Mouse (Mus musculus) kidney, adult 2 months (tissue): Measurements from ENCODE around the gene Pxn. TPM values are rescaled to one million over a fixed set of nuclear protein-coding genes. Genes with fewer than 3 reads are reported as not detected.
A peak's percentile ranks its signal among the peaks of the same experiment; 100 is the strongest.

Source experiments
- DNase-seq: peaks from one replicate; pipeline ENCODE4 v3.0.0; 2021
- H3K27ac ChIP-seq: fragments of 200-500 bp; 2 replicates; pipeline ENCODE4 v1.5.1; 2012; ENCODE audit warnings: low read depth, low read length, control low read depth, inconsistent platforms; ENCODE audit not compliant: insufficient read depth
- H3K27me3 ChIP-seq: fragments of 200-500 bp; replicated peaks from 2 replicates; pipeline ENCODE4 v1.6.1; 2012; ENCODE audit warnings: mild to moderate bottlenecking, moderate library complexity, low read length, inconsistent platforms; ENCODE audit not compliant: control insufficient read depth, insufficient read depth
- H3K36me3 ChIP-seq: fragments of 200-500 bp; 2 replicates; pipeline ENCODE4 v1.6.1; 2012; ENCODE audit warnings: mild to moderate bottlenecking, moderate library complexity, low read length, inconsistent platforms; ENCODE audit not compliant: control insufficient read depth, insufficient read depth
- H3K4me1 ChIP-seq: fragments of 200-500 bp; 2 replicates; pipeline ENCODE4 v1.6.1; 2011; ENCODE audit warnings: low read length; ENCODE audit not compliant: control insufficient read depth, insufficient read depth
- H3K4me3 ChIP-seq: fragments of 200-500 bp; 2 replicates; pipeline ENCODE4 v1.5.1; 2011; ENCODE audit warnings: mild to moderate bottlenecking, low read depth, low read length, control low read depth; ENCODE audit not compliant: insufficient read depth
- CTCF ChIP-seq: fragments of 200-500 bp; conservative IDR thresholded peaks from 2 replicates; pipeline ENCODE4 v1.5.1; 2011; ENCODE audit warnings: low read depth, mild to moderate bottlenecking, control low read depth, low read length, moderate library complexity, mixed read lengths; ENCODE audit not compliant: insufficient read depth, insufficient read length
- POLR2A ChIP-seq: fragments of 200-500 bp; IDR thresholded peaks from one replicate; pipeline ENCODE4 v1.6.1; 2011; ENCODE audit warnings: low read depth, low read length, control low read depth
- WGBS: fragments of 180-500 bp; shearing (Covaris S2); methylation state at CpG from one replicate; pipeline ENCODE4 v1.1.7; 2018; 5-methylcytosine and 5-hydroxymethylcytosine counted together
- polyA plus RNA-seq: library from polyadenylated mRNA; depleted of rRNA; stranded (reverse); fragments of >200 nt; gene quantifications from 2 replicates; pipeline ENCODE4 v1.2.3, GENCODE M21; 2012

The Pxn gene
- polyA plus RNA-seq, 1 experiment = 101 TPM

DNA sequence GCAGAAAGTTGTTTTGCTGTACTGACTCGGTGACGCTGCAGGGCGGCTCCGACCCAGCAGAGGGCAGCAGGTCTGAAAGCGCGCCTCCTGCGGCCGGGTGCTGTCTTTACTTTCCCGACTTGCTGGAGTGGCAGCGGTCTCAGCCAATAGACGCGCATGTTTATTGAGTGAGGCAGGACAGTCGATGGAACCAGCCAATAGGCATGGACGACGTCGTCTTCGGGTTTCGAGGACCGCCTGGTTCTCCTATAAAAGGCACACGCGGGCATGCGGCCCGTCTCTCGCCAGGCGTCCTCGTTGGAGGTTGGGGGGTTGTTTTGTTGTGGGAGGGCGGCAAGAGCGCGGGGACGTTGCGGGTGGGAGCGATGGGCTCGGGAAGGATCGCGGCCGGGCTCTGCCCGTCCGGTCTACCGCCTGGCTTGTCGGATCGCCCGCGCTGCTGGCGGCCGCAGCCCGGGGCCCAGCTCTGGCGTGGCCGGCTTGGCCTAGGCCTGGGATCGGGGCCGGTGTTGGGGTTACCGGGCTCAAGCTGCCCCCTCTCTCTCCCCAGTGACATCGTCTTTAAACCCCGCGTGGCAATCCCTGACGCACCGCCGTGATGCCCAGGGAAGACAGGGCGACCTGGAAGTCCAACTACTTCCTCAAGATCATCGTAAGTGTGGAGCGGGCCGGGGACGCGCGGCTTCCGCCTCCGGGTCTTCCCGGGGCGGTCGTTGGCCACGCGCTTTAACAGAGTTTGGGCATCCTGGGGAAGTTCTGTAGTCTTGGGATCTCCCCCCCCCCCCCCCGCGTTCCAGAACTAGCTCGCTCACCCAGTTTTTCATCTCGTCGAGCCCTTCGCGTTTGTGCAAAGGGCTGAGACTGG is 53.0 kb downstream of the Pxn start, which contains the start of gene Rplp0:
Gene Rplp0, plus strand, starts transcription at position 231 of the 865 bp plus-strand sequence.
- DNase-seq = peak; percentile 100
- Histone ChIP-seq H3K4me3 (peak within 1 kb of the TSS; percentile 70), H3K36me3 (peaks cover 2% of the 10 kb centered on the region; the same call in 1 of the 2 replicates), H3K27me3 (no peaks in the 10 kb centered on the region), H3K4me1 (no peaks in the 10 kb centered on the region; the same call in 1 of the 2 replicates), H3K27ac (peak within 1 kb of the TSS; percentile 47)
- WGBS = under 1% methylated on average over 77 of the region's 78 CpGs
- TF ChIP-seq POLR2A (peak; percentile 97), CTCF (peak; percentile 96; the same call in 1 of the 2 replicates)

- Histone ChIP-seq H3K36me3 (peaks cover 2% of the 10 kb centered on the region; the same call in 1 of the 2 replicates), H3K27ac (no peak overlapping the region), H3K4me3 (no peak overlapping the region), H3K4me1 (no peaks in the 10 kb centered on the region; the same call in 1 of the 2 replicates), H3K27me3 (no peaks in the 10 kb centered on the region)
- DNase-seq = no peak
- WGBS = 45% methylated on average over 13 of the region's 13 CpGs
- no peak for TF ChIP-seq CTCF
- TF ChIP-seq POLR2A = no peak
Measured at GRCm38 (mm10) chr5:115560336-115560905, 53.9 kb downstream of the Pxn start.

GRCm38 (mm10) chr5:115563771-115564585 is 57.5 kb downstream of the Pxn start:
- WGBS = 54% methylated on average over 5 of the region's 5 CpGs
- Histone ChIP-seq H3K27ac (no peak overlapping the region), H3K4me3 (no peak overlapping the region), H3K27me3 (no peaks in the 10 kb centered on the region), H3K4me1 (peaks cover 21% of the 10 kb centered on the region), H3K36me3 (peaks cover 2% of the 10 kb centered on the region; the same call in 1 of the 2 replicates)
- DNase-seq = no peak
- TF ChIP-seq CTCF = no peak
- no peak for TF ChIP-seq POLR2A

GRCm38 (mm10) chr5:115564737-115565393 is 58.4 kb downstream of the Pxn start, which contains the start of gene Gcn1l1:
Gene Gcn1l1 (plus strand): TSS chr5:115565254.
- TF ChIP-seq POLR2A (no peak), CTCF (no peak)
- Histone ChIP-seq H3K4me1 (peaks cover 29% of the 10 kb centered on the region), H3K27me3 (no peaks in the 10 kb centered on the region), H3K27ac (peak within 1 kb of the TSS; percentile 21), H3K36me3 (peaks cover 2% of the 10 kb centered on the region; the same call in 1 of the 2 replicates), H3K4me3 (peak within 1 kb of the TSS; percentile 85)
- WGBS = 5% methylated on average over 55 of the region's 55 CpGs
- DNase-seq = peak; percentile 83

DNA sequence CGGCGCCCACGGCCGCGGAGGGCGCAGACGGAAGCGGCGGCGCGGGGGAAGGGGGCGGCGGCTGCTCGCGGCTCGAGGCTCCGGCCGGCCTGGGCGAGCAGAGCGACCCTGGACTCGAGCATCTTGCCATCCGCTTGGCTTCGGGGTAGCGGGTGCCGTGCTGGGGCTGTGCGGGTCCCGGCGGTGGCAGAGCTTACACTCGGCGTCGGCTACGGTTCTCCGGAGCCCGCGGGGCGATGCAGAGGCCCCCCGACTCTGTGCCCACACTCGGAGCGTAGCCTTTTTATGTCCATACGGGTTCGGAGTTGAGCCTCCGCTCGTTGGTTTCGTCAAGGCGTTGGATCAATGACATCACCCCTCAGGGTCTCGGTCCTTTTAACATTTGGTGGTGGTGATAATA is 58.9 kb downstream of the Pxn start:
- under 1% methylated on average over 39 of the region's 46 CpGs for WGBS
- peak overlapping the region; percentile 8; the same call in 1 of the 2 replicates for H3K27ac ChIP-seq
- H3K36me3 ChIP-seq = peaks cover 2% of the 10 kb centered on the region; the same call in 1 of the 2 replicates
- no peaks in the 10 kb centered on the region for H3K27me3 ChIP-seq
- no peak for DNase-seq
- H3K4me1 ChIP-seq = peaks cover 29% of the 10 kb centered on the region
- peak overlapping the region; percentile 85 for H3K4me3 ChIP-seq
- TF ChIP-seq CTCF (no peak), POLR2A (no peak)

DNA sequence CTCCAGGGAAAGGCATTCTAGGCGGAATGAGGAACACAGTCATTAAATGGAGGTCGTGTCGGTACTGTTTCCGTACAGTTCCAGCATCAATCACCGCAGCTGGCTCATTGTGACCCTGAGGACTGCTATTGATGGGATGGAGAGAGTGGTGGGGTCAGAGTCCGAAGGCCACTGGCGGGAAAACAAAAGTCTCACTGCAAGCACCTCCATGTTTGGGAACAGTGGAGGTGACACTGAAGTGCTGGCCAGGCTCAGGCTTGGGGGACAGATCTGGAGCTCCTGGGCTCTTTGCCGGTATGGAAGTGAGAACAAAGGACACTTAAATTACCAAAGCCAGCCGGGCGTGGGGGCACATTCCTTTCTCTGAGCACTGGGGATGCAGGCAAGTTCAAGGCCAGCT is 62.2 kb downstream of the Pxn start:
- 8% methylated on average over 10 of the region's 10 CpGs for WGBS
- Histone ChIP-seq H3K27me3 (no peaks in the 10 kb centered on the region), H3K4me3 (no peak overlapping the region), H3K27ac (peak overlapping the region; percentile 96), H3K36me3 (no peaks in the 10 kb centered on the region), H3K4me1 (peaks cover 43% of the 10 kb centered on the region)
- DNase-seq = peak; percentile 78
- no peak for TF ChIP-seq POLR2A
- TF ChIP-seq CTCF = no peak
